ENCODE assay signal across 14 mouse cellular contexts in genomic region chr14:20985482-20985881, GRCm38 (mm10). TPM values are rescaled to one million over a fixed set of nuclear protein-coding genes. Genes with fewer than 3 reads are reported as not detected.
DNase-seq lines count a peak whose midpoint lies in the region.
"Had no signal": no experiment of that assay in that cellular context is flagged by ENCODE, and none has a peak within 500 bp of the region (broad histone marks: within the 10 kb centered on the region; RNA-seq: fewer than 3 reads in every experiment).

No protein-coding gene starts in this region.

- peak; percentile 47 for DNase-seq in adrenal gland, adult 8-10 months
- no peak for DNase-seq in adrenal gland, adult 18-20 months (ENCODE audit: low spot score in 2 of 2)
- peak; percentile 40 for DNase-seq in kidney, adult 9 months
- DNase-seq in kidney, postnatal 4 days = no peak
- peak; percentile 58 for DNase-seq in 416B (ENCODE audit: low read depth)
- DNase-seq in adrenal gland, postnatal 36 days = peak; percentile 32 to 37
- no peak for DNase-seq in gastrocnemius, postnatal 25 days
- DNase-seq in right cerebral cortex, adult 2 months (ENCODE audit: low spot score in 2 of 2) = no peak
- DNase-seq: cerebellum, adult 11 months; cerebellum, postnatal 14 days; gastrocnemius, postnatal 14 days; layer of hippocampus, postnatal 36 days; right cerebral cortex, postnatal 25 days; thymus, adult 18-20 months had no signal

RNA-seq across cellular contexts. Expression of gene Vcl, which starts 56.3 kb away (rescaled TPM):
- total RNA-seq in adrenal gland, adult 8-10 months (2022) = 100 to 1,000 TPM in 2 of 4 experiments, 10 to 100 TPM in 2; 78.2 to 176 (median 131) TPM
- total RNA-seq in adrenal gland, adult 18-20 months (2021) = 100 to 1,000 TPM in 1 of 2 experiments, 10 to 100 TPM in 1; 83.0 to 123 TPM
- 100 to 1,000 TPM in 1 of 2 experiments, 10 to 100 TPM in 1; 85.0 to 147 TPM for total RNA-seq in adrenal gland, postnatal 36 days (2021)
- 10 to 100 TPM; 78.4 to 94.0 TPM for total RNA-seq in gastrocnemius, postnatal 25 days (2021)

Comparison
In these comparisons a context has a peak if more than half of its experiments do, and no peak if none do; other contexts are left out.
1. DNase-seq: peak in adrenal gland, adult 8-10 months (single experiment), kidney, adult 9 months (single experiment), 416B (single experiment) and adrenal gland, postnatal 36 days (2 of 2); none in adrenal gland, adult 18-20 months (0 of 2), kidney, postnatal 4 days (0 of 2), gastrocnemius, postnatal 25 days (single experiment) and right cerebral cortex, adult 2 months (0 of 2).